Mouse (Mus musculus) left cerebral cortex, adult 8-10 months (tissue): ENCODE data around the gene Dlgap1. TPM values are rescaled to one million over a fixed set of nuclear protein-coding genes. Genes with fewer than 3 reads are reported as not detected.
A peak's percentile ranks its signal among the peaks of the same experiment; 100 is the strongest.

ENCODE experiments used
- DNase-seq, 2 experiments: peaks; one replicate each; pipeline ENCODE4 v3.0.0; 2022; ENCODE audit warnings: low spot score in 2 of 2
- total RNA-seq, 4 experiments: library from RNA; stranded (reverse); gene quantifications; 2 replicates each; pipeline ENCODE4 v1.2.4; 2022

Dlgap1 gene
- total RNA-seq = 100 to 1,000 TPM; 407 to 471 (median 429) TPM

DNA sequence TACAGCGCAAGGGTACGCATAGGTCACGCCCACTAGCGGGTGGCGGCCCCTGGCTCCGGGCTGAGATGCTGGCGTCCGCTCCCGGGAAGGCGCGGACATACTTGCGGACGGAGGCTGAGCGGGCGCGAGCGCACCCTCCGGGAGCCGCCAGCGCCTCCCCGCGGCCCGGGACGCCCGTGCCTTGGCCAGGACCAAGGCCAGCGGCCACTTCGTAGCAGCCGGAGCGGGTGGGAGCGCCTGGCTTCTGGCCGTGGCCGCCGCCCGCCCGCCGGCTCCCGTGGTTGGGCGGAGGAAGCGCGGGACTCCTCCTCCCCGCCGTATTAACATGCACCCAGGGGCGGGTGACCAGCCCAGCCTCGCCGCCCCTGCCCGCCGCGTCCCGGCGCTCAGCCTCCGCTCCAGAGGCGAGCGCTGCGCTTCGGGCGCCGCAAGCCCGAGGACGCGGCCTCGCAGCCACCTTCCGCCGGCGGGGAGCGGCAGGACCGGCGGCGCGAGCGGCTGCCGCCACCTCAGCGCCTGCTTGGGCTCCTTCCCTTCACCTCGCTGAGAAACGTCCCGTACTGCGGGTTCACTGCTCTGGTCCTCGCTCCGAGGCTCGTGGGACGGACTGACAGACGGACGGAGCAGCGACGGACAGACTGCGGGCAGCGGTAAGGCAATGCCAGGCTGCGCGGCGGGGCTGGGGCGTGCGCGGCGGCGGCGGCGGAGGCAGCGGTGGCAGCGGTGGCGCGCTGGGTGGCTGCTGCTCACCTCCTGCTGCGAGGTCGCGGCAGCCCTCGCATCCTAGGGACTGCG, at the start of gene Dlgap1:
TSS of gene Dlgap1 (plus strand) at position 53 of the 795 bp plus-strand sequence.
- DNase-seq = peak; percentile 53 to 74

DNA sequence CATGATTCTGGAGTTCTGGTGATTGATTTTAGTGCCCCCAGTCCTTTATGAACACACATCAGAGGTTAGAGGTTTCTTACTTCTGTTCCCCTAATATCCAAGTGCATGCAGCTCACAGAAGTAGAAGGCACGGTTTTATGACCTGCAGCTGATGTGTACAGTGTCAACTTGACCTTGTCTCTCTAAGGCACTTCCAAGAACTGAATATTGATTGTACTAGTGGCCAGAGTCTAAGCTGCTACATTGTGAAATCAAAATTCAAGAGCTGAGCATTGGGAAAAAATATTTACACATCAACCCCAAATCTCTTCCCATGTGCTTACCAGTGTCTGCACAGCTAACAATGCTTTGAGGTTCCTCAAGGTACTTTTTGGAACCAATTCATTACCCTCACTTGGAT, 13.9 kb upstream of the Dlgap1 start:
- DNase-seq = no peak

DNA sequence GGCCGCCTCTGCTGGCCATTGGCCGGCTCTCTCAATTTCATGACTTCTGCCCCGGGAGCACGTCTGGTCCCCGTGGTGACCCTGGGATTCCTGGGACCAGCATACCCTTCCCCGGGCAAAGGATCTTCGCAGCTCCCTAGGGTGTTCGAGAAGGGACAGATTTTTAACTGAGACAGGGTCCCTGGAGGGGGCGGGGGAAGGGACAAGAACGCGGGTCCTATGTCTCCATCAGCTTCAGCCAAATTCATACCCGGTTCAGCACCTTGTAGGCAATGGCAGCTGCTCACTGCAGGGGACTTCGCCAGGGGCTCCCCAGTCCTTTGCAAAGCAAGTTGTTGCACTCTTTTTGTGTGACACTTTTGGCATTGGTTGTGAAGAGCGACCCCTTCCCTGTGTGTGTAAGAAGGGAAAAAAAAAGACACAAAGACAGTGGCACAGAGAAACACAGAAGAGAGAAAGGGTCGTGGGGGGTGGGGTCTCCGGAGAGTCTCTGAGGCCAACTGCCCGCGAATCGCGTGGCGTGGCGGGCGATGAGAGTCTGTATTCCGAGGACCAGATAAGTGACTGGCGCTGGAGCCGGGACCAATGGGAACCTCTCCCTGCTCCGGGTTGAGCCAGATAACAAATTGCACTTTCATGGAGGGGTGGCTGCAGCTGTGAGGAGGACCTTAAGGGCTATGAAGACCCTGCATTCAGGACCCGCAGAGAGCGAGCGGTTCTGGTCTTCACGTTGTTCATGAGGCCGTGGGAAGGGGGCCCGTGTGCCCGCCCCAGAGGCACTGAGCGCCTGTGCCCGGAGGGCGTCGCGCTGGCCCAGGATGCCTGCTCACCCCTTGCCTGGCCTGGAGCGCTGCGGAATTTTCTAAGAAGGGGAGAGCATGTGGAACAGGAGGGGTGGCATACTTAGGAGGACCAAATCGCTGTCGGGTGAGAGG, 1.2 kb downstream of the Dlgap1 start:
- peak in 1 of 2 experiments; percentile 34 for DNase-seq

DNA sequence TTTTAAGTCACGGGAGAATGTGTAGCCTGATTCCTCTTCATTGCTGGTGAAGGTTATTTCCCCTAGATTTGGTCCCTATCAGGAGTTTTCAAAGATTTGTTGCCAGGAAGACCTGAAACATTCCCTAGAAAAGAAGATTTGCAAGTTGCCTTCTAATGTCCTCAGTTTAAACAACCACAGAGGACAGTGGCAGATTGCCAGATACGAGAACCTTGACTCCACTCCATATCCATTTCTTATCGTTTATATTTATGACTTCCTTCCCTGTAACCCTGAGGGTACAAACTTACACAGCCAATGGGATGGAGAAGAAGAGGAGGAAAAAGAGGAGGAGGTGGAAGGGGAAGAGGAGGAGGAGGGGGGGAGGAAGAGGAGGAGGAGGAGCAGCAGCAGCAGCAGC, 4.2 kb downstream of the Dlgap1 start:
- DNase-seq = no peak

DNA sequence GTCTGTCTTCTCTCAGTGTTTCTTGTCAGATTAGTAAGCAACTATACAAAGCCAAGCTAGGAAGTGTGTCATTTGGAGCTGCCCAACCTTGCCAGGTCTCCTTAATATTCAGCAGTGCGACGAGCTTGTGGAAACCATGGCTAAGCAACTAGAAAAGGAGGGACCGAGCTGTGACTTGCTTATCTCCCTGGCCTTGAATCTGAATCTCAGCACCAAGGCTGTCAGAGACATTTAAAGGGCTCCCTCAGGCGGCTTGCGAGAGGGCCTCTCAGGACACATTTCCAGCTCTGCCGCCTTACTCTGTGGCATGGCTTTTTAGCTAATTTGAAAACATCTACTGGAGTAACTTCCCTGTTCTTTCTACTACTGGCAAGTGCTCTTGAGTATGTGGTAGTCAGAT, 5.1 kb downstream of the Dlgap1 start:
- no peak for DNase-seq

DNA sequence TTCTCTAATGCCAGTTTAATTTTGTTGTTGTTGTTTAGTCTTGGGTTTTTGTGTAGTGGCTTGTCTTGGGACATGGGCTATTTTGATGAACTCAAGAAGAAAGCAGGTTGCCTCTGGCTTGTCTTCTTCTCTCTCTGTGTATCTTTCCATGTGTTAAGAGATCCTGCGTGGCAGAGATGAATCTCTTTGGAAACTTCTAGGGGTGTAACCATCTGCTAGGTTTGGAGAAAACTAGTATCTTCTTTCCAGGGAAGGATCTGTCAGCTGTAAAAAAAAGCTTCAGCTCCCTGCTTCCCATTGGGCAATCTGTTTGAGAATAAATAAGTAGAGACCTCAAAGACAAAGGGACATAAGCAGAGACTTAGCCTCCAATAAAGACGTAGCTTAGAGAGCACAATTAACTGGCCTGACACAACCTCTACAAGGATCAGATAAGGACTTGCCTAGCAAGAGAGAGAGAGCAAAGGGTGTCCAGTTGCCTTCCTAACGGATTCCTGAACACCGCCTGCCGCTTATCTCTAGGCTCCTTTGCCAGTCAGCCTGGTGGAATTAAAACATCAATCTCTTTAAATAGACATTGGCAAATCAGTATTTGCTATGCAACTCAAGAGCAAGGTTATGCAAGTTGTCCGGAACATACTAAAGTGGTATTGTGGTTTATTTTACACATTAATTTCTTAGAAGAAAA, 13.5 kb downstream of the Dlgap1 start:
- no peak for DNase-seq

DNA sequence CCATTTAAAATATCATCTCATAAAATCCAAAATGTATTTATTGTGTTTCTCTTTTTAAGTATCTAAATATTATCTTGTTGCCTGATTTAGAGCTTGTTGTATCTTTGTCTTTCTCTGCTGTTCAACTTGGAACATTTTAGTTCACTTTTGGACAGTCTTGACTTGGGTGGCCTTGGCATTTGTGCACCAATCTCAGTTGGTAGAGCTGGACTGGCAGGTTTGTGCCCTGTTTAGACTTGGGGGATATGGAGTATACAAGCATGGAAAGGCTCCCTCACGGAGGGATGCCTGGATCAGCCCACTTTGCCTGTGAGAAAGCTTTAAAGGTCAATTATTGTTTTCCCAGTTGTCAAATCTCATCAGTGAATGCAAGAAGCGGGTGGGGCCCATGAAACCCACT, 27.5 kb downstream of the Dlgap1 start:
- no peak for DNase-seq

DNA sequence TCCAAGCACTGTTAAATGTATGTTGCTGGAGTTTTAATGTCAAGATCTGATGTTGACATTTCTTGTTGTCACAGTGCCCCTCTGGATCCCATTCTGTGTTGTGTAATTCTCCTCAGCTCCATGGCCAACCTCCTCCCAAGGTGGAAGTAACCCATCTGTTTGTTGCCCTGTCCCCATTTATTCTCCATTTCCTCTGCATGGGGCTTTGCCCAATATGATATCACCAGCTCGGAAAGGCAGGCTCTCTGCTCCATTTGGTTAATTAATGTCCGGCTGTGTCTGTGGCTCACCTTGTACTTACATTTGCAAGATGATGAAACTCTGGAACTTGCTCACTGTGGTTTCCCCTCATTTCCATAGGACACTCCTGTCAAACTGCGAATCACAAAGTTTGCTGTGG, 33.2 kb downstream of the Dlgap1 start:
- DNase-seq = no peak

DNA sequence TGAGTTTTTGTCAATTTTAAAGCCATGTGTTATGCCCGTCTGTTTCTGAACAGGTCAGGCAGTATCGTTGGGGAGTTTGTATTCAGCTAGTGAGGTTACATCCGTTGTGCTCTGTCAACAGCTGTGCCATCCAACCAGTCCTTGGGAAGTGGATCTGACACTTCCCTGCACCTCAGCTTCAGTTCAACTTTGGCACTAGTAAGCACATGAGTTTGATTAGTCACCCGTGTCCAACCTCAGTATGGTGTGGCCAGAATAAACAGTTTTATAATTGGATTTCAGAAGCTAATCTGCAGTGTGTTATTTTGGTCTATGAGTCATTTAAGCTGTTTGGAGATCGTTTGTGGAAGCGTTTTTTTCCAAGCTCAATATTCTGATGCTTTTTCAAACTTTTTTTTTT, 35.8 kb downstream of the Dlgap1 start:
- no peak for DNase-seq

DNA sequence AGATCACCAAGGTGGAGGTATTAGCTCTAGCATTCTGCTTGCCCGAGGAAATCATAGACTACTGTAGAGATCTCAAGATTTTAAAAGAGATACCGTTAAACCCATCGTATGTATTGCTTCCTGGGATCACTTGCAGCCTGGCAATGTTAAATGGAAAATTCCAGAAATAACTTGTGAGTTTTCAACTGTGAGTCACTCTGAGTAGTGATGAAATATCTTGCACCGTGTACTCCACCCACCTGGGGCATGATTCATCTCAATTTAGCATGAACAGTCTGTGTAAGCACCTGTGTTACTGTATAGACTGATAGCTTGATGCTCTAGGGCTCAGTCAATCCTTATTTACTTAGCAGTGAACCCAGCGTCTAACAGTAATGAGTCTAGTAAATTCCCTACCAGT, 38.7 kb downstream of the Dlgap1 start:
- DNase-seq = peak in 1 of 2 experiments; percentile 28

DNA sequence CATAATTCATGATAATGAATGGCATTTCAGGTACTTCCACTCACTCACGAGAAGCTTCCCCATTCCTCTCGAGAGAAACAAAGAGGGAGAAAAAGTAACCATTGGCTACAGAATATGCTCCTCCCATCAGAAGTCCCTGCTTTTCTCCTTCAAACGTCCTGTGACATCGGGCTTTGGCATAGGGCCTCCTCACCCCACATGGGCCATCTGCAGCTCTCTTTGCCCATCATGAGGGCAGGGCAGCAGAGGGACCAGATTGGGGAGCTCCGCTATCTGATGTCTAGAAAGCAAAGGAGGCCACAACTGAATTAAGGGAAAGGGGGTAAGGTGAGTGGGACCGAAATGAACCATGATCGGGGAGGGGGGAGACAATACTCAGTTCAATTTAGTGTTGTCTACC, 47.6 kb downstream of the Dlgap1 start:
- no peak for DNase-seq

DNA sequence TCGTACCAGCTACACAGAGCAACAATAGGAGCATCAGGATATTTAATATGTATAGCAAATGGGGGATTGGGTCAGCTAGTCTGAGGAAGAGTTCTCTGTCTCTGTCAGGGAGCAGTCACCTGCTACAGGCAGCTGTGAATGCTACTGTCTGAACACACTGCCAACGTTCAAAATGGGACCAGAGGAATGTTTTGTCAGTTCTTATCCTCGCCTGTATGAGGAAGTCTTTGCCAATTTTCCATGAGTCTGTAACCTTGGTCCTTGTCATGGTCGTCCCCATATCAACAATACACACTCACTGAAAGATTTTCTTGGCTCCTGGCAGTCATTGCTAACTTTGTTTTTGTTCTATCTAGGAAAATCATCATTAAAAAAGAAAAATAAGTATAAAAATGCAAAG, 51.5 kb downstream of the Dlgap1 start:
- DNase-seq = no peak

DNA sequence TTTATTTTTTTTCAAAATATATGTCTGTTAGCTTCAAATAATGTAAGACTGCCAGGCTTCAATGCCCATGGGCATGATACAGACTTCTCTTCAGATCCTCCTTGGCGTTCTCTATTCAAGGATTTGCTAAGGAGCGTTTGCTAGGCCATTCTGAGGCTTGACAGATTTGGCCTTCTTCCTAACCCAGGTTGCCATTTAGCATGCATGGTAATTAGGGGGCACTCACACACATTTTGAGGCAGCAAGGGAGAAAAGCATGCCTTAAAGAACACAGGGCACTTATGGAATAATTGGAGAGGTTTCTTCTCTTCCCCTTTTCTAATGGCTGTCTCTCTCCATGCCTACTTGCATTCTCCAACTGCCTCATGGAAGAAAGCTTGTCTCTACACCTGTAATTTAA, 53.7 kb downstream of the Dlgap1 start:
- DNase-seq = no peak

DNA sequence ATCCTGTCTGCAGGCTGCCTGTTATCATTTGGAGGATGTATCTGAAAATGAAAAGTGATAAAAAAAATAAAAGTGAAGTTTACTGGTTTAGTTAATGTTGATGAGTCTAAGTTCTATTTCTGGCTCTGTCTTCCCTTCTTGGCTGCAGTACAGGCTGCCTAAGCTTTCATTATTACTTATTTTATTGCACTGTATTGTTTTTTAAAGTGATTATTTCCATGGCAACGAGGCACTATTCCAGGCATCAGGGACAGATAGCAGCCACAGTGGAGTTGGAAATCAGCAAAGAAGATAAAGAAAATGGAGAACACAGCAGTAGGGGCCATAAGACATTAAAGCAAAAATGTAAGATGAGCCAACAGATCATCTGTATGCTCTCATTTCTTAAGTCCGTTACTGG, 66.0 kb downstream of the Dlgap1 start:
- DNase-seq = no peak

DNA sequence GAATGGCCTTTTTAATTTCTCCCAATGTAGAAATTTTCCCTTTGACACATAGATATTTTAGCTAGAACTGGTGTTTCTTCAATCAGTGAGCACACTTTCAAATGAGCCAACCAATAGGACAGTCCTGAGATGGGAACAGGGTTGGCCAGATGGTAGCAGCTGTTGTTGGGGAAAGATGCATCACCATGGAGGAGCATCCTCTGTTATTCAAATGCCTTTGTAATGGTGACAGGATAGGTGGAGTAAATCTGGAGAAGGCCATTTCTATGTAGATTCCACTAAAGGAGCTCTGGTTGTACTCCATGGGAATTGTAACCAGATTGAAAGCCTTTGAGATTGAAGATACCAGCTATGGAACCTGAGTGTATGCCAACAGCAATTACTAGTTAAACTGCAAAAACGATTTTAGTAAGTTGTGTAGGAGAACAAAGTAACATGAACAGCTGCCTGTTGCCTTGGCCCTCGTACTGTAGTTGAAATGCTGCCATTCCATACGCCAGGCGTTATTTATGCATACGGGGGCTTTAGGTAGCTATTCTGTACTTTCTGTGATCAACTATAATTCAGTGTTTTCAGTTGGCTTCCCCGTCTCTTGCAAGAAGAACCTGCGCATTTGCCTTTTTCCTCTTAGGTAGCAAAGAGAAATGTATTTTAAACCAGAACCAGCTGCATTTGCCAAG, 72.0 kb downstream of the Dlgap1 start:
- peak in 1 of 2 experiments; percentile 32 for DNase-seq

DNA sequence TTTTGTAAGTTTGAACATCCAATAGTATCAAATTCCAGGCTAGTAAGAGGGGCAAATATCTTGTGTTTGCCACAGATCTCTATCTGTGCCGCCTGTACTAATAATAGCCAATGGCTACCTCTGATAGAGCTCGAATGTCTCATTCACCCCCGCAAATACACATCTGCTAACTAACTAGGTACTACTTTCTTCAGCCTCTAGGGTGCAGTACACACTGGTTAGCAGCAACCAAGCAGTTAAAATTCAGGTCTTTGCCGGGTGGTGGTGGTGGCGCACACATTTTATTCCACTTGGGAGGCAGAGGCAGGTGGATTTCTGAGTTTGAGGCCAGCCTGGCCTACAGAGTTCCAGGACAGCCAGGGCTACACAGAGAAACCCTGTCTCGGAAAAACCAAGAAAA, 99.4 kb downstream of the Dlgap1 start:
- no peak for DNase-seq

DNA sequence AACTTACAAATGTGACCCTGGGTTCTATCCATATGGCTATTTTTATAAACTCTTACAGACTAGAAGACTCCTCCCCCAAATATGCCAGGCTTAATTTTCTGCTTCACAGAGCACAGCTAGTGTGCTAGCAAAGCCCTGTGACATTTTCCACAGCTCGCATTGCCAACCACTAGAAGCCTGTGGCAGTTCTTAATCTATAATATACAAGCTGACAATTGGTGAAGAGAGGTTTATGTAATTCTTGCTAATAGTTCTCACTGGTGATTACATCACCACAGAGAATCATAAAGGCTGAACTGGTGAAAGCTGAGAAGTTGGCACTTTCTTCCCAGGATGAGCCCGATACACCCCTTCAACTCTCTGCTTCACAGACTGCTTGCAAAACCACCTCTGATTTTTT, 103.2 kb downstream of the Dlgap1 start:
- DNase-seq = no peak

DNA sequence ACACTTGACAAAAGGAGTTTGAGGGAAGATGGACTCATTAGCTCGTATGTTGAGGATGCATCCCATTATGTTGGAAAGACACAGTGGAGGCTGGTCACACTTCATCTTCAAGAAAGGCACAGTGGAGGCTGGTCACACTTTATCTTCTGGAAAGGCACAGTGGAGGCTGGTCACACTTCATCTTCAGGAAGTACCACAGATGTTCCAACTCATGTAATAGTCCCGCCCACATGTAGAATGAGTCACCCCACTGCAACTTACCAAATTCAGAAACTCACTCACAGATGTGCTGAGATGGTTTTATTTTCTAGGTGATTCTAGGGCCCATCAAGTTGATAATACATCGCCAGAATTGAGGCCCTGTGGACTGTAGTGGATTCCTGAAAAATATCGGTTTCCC, 119.3 kb downstream of the Dlgap1 start:
- DNase-seq = peak in 1 of 2 experiments; percentile 27

DNA sequence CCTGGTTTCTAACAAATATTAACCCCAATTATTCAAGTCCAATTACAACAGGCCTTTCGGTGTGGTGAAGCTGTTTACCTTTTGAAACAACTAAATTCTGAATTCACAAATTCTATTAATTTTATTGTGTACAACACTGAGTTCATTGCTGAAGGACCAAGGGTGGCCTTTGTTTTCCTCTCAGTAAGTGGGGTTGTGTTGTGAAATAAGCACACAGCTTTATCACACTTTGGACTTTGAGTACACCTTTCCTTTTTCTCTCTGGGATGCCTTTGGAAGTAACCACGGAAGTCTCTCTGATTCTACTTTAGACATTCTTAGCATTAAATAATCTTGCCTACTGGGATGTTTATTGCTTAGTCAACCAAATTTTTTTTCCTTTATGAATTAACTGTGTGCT, 121.9 kb downstream of the Dlgap1 start:
- DNase-seq = no peak

DNA sequence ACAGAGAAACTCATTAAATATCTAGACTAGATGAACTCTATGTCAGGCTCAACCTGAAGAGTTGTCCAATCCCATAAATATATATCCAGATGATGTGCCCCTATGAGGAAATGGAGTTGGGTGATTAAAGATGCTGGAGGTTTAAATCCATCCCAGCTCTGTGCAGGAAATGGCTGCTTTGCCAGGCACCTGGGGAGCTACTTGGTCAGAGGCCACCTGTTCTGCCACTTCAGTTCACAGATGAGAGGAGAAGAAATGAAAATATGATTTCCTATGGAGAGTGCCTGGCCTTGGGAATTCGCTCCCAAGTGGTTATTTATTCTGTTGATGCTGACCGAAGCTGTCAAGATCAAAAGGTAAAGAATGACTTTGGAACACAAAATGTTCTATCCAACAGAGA, 160.3 kb downstream of the Dlgap1 start:
- no peak for DNase-seq

DNA sequence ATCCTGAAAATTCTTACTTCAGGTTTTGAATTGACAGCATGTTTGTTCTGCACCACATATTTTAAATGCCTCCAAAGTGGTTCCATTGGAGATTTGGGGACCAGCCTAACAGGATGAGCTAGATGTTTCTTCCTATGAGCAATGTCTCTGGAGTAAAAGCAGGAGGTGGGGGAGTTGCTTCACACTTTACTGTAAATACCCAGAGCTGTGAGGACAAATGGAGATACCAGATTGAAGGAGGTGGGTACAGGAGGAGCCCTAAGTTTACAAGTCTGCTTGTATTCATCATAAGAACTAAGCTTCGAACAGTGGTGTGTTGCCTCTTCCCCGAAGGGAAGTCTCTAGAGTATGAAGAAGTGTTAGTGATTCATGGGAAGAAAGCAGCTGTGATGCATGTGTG, 201.0 kb downstream of the Dlgap1 start:
- peak in 1 of 2 experiments; percentile 35 for DNase-seq
